Mouse (Mus musculus): ENCODE measurements around the gene Npm1. TPM values are rescaled to one million over a fixed set of nuclear protein-coding genes. Genes with fewer than 3 reads are reported as not detected.

Gene Npm1
- polyA plus RNA-seq, 1 experiment from 2014 or later, result 506 TPM

GRCm38 (mm10) chr11:33170489-33170888 lies 7.5 kb upstream of the Npm1 start:
- Histone ChIP-seq H3K27ac (replicated peaks; ENCODE audit: low read depth, low read length) (no peak overlapping the region), H3K4me3 (replicated peaks; ENCODE audit: low read depth, low read length) (no peak overlapping the region), H3K4me2 (ENCODE audit: low read length) (no peak overlapping the region), H3K9me3 (ENCODE audit: control insufficient read depth, low read length) (no peaks in the 10 kb centered on the region), H3K36me3 (ENCODE audit: control insufficient read depth, insufficient read depth, low read length) (no peaks in the 10 kb centered on the region), H3K4me1 (ENCODE audit: control insufficient read depth, insufficient read depth, low read length) (no peaks in the 10 kb centered on the region), H3K27me3 (ENCODE audit: control insufficient read depth, insufficient read depth, low read length) (no peaks in the 10 kb centered on the region), H3K9ac (replicated peaks; ENCODE audit: low read length) (no peak overlapping the region)
- 16% methylated on average over 9 of the region's 9 CpGs for WGBS
- DNase-seq, result peak; percentile 74
- ATAC-seq (ENCODE audit: low FRiP score, low TSS enrichment), result no peak

- H3K4me1 ChIP-seq (ENCODE audit: control insufficient read depth, insufficient read depth, low read length), result peaks cover 12% of the 10 kb centered on the region
- H3K4me2 ChIP-seq (ENCODE audit: low read length), result peak overlapping the region; percentile 73
- DNase-seq (peak; percentile 86), ATAC-seq (ENCODE audit: low FRiP score, low TSS enrichment) (peak; percentile 68)
- no peaks in the 10 kb centered on the region for H3K9me3 ChIP-seq (ENCODE audit: control insufficient read depth, low read length)
- peak overlapping the region; percentile 98 for H3K27ac ChIP-seq (replicated peaks; ENCODE audit: low read depth, low read length)
- peaks cover 37% of the 10 kb centered on the region for H3K36me3 ChIP-seq (ENCODE audit: control insufficient read depth, insufficient read depth, low read length)
- peak overlapping the region; percentile 93 for H3K4me3 ChIP-seq (replicated peaks; ENCODE audit: low read depth, low read length)
- no peaks in the 10 kb centered on the region for H3K27me3 ChIP-seq (ENCODE audit: control insufficient read depth, insufficient read depth, low read length)
- peak overlapping the region; percentile 87 for H3K9ac ChIP-seq (replicated peaks; ENCODE audit: low read length)
- 3% methylated on average over 51 of the region's 53 CpGs for WGBS
Measured at GRCm38 (mm10) chr11:33162211-33162997, 602 bp downstream of the Npm1 start.

- Histone ChIP-seq H3K4me1 (ENCODE audit: control insufficient read depth, insufficient read depth, low read length) (peaks cover 12% of the 10 kb centered on the region), H3K9ac (replicated peaks; ENCODE audit: low read length) (no peak overlapping the region), H3K36me3 (ENCODE audit: control insufficient read depth, insufficient read depth, low read length) (peaks cover 57% of the 10 kb centered on the region), H3K27me3 (ENCODE audit: control insufficient read depth, insufficient read depth, low read length) (no peaks in the 10 kb centered on the region), H3K4me2 (ENCODE audit: low read length) (no peak overlapping the region), H3K4me3 (replicated peaks; ENCODE audit: low read depth, low read length) (no peak overlapping the region), H3K9me3 (ENCODE audit: control insufficient read depth, low read length) (no peaks in the 10 kb centered on the region), H3K27ac (replicated peaks; ENCODE audit: low read depth, low read length) (no peak overlapping the region)
- ATAC-seq (ENCODE audit: low FRiP score, low TSS enrichment), result no peak
- WGBS, result 91% methylated on average over 3 of the region's 3 CpGs
- no peak for DNase-seq
Measured at GRCm38 (mm10) chr11:33159741-33160140, 3.3 kb downstream of the Npm1 start.

GRCm38 (mm10) chr11:33157453-33158196 lies 5.4 kb downstream of the Npm1 start:
- H3K27me3 ChIP-seq (ENCODE audit: control insufficient read depth, insufficient read depth, low read length), result no peaks in the 10 kb centered on the region
- H3K4me3 ChIP-seq (replicated peaks; ENCODE audit: low read depth, low read length), result no peak overlapping the region
- DNase-seq, result no peak
- peaks cover 12% of the 10 kb centered on the region for H3K4me1 ChIP-seq (ENCODE audit: control insufficient read depth, insufficient read depth, low read length)
- peaks cover 77% of the 10 kb centered on the region for H3K36me3 ChIP-seq (ENCODE audit: control insufficient read depth, insufficient read depth, low read length)
- ATAC-seq (ENCODE audit: low FRiP score, low TSS enrichment), result no peak
- WGBS, result 84% methylated on average over 2 of the region's 2 CpGs
- no peaks in the 10 kb centered on the region for H3K9me3 ChIP-seq (ENCODE audit: control insufficient read depth, low read length)
- no peak overlapping the region for H3K4me2 ChIP-seq (ENCODE audit: low read length)
- no peak overlapping the region for H3K27ac ChIP-seq (replicated peaks; ENCODE audit: low read depth, low read length)
- no peak overlapping the region for H3K9ac ChIP-seq (replicated peaks; ENCODE audit: low read length)

GRCm38 (mm10) chr11:33156436-33157015 lies 6.5 kb downstream of the Npm1 start:
- peaks cover 9% of the 10 kb centered on the region for H3K4me1 ChIP-seq (ENCODE audit: control insufficient read depth, insufficient read depth, low read length)
- peaks cover 87% of the 10 kb centered on the region for H3K36me3 ChIP-seq (ENCODE audit: control insufficient read depth, insufficient read depth, low read length)
- 85% methylated on average over 4 of the region's 4 CpGs for WGBS
- no peak overlapping the region for H3K4me3 ChIP-seq (replicated peaks; ENCODE audit: low read depth, low read length)
- ATAC-seq (ENCODE audit: low FRiP score, low TSS enrichment) (no peak), DNase-seq (no peak)
- no peaks in the 10 kb centered on the region for H3K27me3 ChIP-seq (ENCODE audit: control insufficient read depth, insufficient read depth, low read length)
- no peak overlapping the region for H3K27ac ChIP-seq (replicated peaks; ENCODE audit: low read depth, low read length)
- H3K9me3 ChIP-seq (ENCODE audit: control insufficient read depth, low read length), result no peaks in the 10 kb centered on the region
- no peak overlapping the region for H3K9ac ChIP-seq (replicated peaks; ENCODE audit: low read length)
- H3K4me2 ChIP-seq (ENCODE audit: low read length), result no peak overlapping the region

GRCm38 (mm10) chr11:33154459-33154858 lies 8.5 kb downstream of the Npm1 start:
- Histone ChIP-seq H3K9ac (replicated peaks; ENCODE audit: low read length) (no peak overlapping the region), H3K27ac (replicated peaks; ENCODE audit: low read depth, low read length) (no peak overlapping the region), H3K4me3 (replicated peaks; ENCODE audit: low read depth, low read length) (no peak overlapping the region), H3K4me1 (ENCODE audit: control insufficient read depth, insufficient read depth, low read length) (no peaks in the 10 kb centered on the region), H3K9me3 (ENCODE audit: control insufficient read depth, low read length) (no peaks in the 10 kb centered on the region), H3K36me3 (ENCODE audit: control insufficient read depth, insufficient read depth, low read length) (peaks cover 84% of the 10 kb centered on the region), H3K4me2 (ENCODE audit: low read length) (no peak overlapping the region), H3K27me3 (ENCODE audit: control insufficient read depth, insufficient read depth, low read length) (no peaks in the 10 kb centered on the region)
- ATAC-seq (ENCODE audit: low FRiP score, low TSS enrichment) (no peak), DNase-seq (no peak)
- WGBS, result 91% methylated on average over 3 of the region's 3 CpGs

GRCm38 (mm10) chr11:33152997-33153396 lies 10.0 kb downstream of the Npm1 start:
- peaks cover 73% of the 10 kb centered on the region for H3K36me3 ChIP-seq (ENCODE audit: control insufficient read depth, insufficient read depth, low read length)

GRCm38 (mm10) chr11:33151780-33152145 lies 11.2 kb downstream of the Npm1 start:
- DNase-seq, result no peak
- Histone ChIP-seq H3K9ac (replicated peaks; ENCODE audit: low read length) (no peak overlapping the region), H3K9me3 (ENCODE audit: control insufficient read depth, low read length) (no peaks in the 10 kb centered on the region), H3K4me3 (replicated peaks; ENCODE audit: low read depth, low read length) (no peak overlapping the region), H3K36me3 (ENCODE audit: control insufficient read depth, insufficient read depth, low read length) (peaks cover 64% of the 10 kb centered on the region), H3K4me1 (ENCODE audit: control insufficient read depth, insufficient read depth, low read length) (peaks cover 9% of the 10 kb centered on the region; the same call in 1 of the 2 replicates), H3K4me2 (ENCODE audit: low read length) (no peak overlapping the region), H3K27ac (replicated peaks; ENCODE audit: low read depth, low read length) (no peak overlapping the region), H3K27me3 (ENCODE audit: control insufficient read depth, insufficient read depth, low read length) (no peaks in the 10 kb centered on the region)
- WGBS, result 85% methylated on average over 4 of the region's 4 CpGs
- no peak for ATAC-seq (ENCODE audit: low FRiP score, low TSS enrichment)

More at GRCm38 (mm10) chr11:33152997-33153396, 10.0 kb downstream of the Npm1 start:
- DNase-seq, result no peak
- H3K27me3 ChIP-seq (ENCODE audit: control insufficient read depth, insufficient read depth, low read length), result no peaks in the 10 kb centered on the region
- H3K4me2 ChIP-seq (ENCODE audit: low read length), result no peak overlapping the region
- H3K4me3 ChIP-seq (replicated peaks; ENCODE audit: low read depth, low read length), result no peak overlapping the region
- H3K9ac ChIP-seq (replicated peaks; ENCODE audit: low read length), result no peak overlapping the region
- H3K9me3 ChIP-seq (ENCODE audit: control insufficient read depth, low read length), result no peaks in the 10 kb centered on the region
- H3K4me1 ChIP-seq (ENCODE audit: control insufficient read depth, insufficient read depth, low read length), result 0 out of 2 replicates have a peak, but pooled peaks cover 3% of the 10 kb centered on the region
- 98% methylated on average over 1 of the region's 1 CpGs for WGBS
- ATAC-seq (ENCODE audit: low FRiP score, low TSS enrichment), result no peak
- no peak overlapping the region for H3K27ac ChIP-seq (replicated peaks; ENCODE audit: low read depth, low read length)

Measured in midbrain, embryonic 14.5 days (tissue).